Mouse (Mus musculus): ENCODE data around the gene Gm49361.

DNA sequence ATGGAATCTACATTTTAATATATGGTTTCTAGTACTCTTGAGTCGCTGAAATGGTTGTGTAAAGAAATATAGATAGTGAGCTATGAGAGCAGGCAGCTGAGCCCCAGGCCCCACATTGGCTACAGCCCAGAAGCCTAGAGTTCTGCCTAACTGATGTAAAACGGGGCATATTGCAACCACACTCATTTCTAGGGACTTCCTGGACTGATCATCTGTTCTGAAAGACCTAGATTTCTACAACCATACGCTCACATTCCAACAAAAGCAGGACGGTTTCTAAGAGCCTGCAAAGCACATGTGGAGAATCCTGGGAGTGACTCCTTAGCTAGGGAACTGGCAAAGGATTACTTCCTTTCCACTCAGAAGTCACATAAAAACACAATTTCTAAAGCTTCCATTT, 9.8 kb downstream of the Gm49361 start:
- TF ChIP-seq CTCF (IDR thresholded peaks at IDR 0.05) (no peak), EP300 (IDR thresholded peaks at IDR 0.05; ENCODE audit: insufficient read depth, low read depth, low read length) (no peak)
